Mouse (Mus musculus) embryonic facial prominence, embryonic 12.5 days (tissue): ENCODE results near the gene Etfb. TPM values are rescaled to one million over a fixed set of nuclear protein-coding genes. Genes with fewer than 3 reads are reported as not detected.

Source experiments
- ATAC-seq: fragments of 200-750 bp; cut with Nextera tagmentation; 2 replicates; pipeline ENCODE4 v1.8.0; 2017; ENCODE audit not compliant: insufficient number of reproducible peaks, insufficient read depth, low FRiP score, low TSS enrichment
- H3K27ac ChIP-seq: fragments of 300-500 bp; sonication (generic); 2 replicates; pipeline ENCODE4 v1.5.1; 2016; ENCODE audit warnings: mild to moderate bottlenecking
- H3K27me3 ChIP-seq: fragments of 300-500 bp; sonication (generic); 2 replicates; pipeline ENCODE4 v1.6.1; 2016; ENCODE audit warnings: mild to moderate bottlenecking, moderate library complexity
- H3K36me3 ChIP-seq: fragments of 300-500 bp; sonication (generic); 2 replicates; pipeline ENCODE4 v1.6.1; 2016; ENCODE audit warnings: mild to moderate bottlenecking
- H3K4me1 ChIP-seq: fragments of 300-500 bp; sonication (generic); 2 replicates; pipeline ENCODE4 v1.6.1; 2016
- H3K4me2 ChIP-seq: fragments of 300-500 bp; sonication (generic); replicated peaks from 2 replicates; pipeline ENCODE4 v1.6.1; 2016; ENCODE audit warnings: mild to moderate bottlenecking, moderate library complexity
- H3K4me3 ChIP-seq: fragments of 300-500 bp; sonication (generic); 2 replicates; pipeline ENCODE4 v1.5.1; 2016; ENCODE audit warnings: mild to moderate bottlenecking
- H3K9ac ChIP-seq: fragments of 300-500 bp; sonication (generic); 2 replicates; pipeline ENCODE4 v1.6.1; 2016; ENCODE audit warnings: mild to moderate bottlenecking, moderate library complexity
- H3K9me3 ChIP-seq: fragments of 300-500 bp; sonication (generic); 2 replicates; pipeline ENCODE4 v1.6.1; 2016; ENCODE audit warnings: mild to moderate bottlenecking, moderate library complexity
- WGBS: fragments of 180-500 bp; shearing (Covaris S2); methylation state at CpG from one replicate; pipeline ENCODE4 v1.1.7; 2016; 5-methylcytosine and 5-hydroxymethylcytosine counted together
- polyA plus RNA-seq: library from polyadenylated mRNA; unstranded; fragments of >200 nt; fragmentation: Nextera tagmentation; extraction: Ambion mirVana; gene quantifications from 2 replicates; pipeline ENCODE4 v1.2.1, GENCODE M21; 2016

Etfb gene
- polyA plus RNA-seq, 1 experiment from 2014 or later, result 237 TPM

GRCm38 (mm10) chr7:43476376-43476775 is 32.5 kb downstream of the Etfb start:
- WGBS, result 6% methylated on average over 13 of the region's 13 CpGs
- peaks cover 53% of the 10 kb centered on the region for H3K27me3 ChIP-seq
- no peak overlapping the region for H3K4me3 ChIP-seq
- no peak overlapping the region for H3K9ac ChIP-seq
- 0 out of 2 replicates have a peak overlapping the region, but pooled peaks have one; percentile 13 for H3K4me2 ChIP-seq
- H3K9me3 ChIP-seq, result no peaks in the 10 kb centered on the region
- H3K36me3 ChIP-seq, result peaks cover 6% of the 10 kb centered on the region; the same call in 1 of the 2 replicates
- H3K4me1 ChIP-seq, result 0 out of 2 replicates have a peak, but pooled peaks cover 4% of the 10 kb centered on the region
- no peak for ATAC-seq
- H3K27ac ChIP-seq, result no peak overlapping the region

DNA sequence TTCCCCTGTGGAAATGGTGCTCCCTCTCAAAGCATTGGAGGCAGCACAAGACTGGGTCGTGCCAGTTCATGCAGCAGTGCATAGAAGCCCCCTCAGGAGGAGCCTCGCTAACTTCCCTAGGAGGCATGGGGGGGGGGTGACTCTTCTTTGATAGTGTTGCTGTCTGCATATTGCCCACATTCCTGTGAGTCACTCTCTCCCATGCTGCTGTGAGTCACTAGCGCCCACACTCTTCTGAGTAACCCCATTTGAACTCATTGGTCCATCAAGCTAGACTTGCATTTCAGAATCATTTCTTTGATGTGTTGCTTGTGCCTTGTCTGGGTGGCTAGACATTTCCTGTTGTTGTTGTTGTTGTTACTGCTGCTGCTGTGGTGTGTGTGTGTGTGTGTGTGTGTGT is 37.3 kb downstream of the Etfb start:
- no peak overlapping the region for H3K27ac ChIP-seq
- no peak for ATAC-seq
- H3K4me2 ChIP-seq, result no peak overlapping the region
- no peaks in the 10 kb centered on the region for H3K36me3 ChIP-seq
- WGBS, result 80% methylated on average over 3 of the region's 3 CpGs
- peaks cover 31% of the 10 kb centered on the region for H3K27me3 ChIP-seq
- no peak overlapping the region for H3K4me3 ChIP-seq
- H3K9ac ChIP-seq, result no peak overlapping the region
- H3K9me3 ChIP-seq, result no peaks in the 10 kb centered on the region
- H3K4me1 ChIP-seq, result peaks cover 11% of the 10 kb centered on the region; the same call in 1 of the 2 replicates

DNA sequence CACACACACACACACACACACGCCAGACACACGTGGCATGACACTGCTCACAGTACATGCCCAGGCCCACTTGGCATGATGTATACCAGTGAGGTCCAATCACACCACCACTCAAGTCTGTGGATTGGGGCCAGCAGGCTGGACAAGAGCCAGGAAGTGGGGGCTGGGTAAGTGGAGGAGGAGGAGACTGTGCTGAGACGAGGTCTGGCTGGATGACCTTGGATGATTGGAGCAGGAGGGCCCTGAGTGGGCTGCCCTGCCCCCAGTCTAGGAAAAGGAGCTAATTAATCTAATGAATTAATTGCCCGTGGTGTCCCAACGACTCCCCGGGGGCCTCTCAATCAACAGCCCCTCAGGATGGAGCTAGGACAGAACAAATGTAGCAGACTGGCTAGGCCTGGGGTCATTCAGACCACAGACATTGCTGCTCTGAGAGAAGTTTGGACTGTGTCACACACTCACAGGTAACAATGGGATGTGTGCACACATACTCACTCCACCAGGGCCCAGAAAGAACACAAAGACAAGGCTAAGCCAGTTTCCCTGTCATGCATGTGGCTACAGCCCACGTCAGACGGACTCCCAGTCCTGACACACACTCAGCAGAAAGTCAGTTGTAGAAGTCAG is 38.3 kb downstream of the Etfb start:
- Histone ChIP-seq H3K9ac (no peak overlapping the region), H3K9me3 (no peaks in the 10 kb centered on the region), H3K27ac (no peak overlapping the region), H3K4me2 (no peak overlapping the region), H3K4me3 (no peak overlapping the region), H3K36me3 (no peaks in the 10 kb centered on the region), H3K27me3 (peaks cover 21% of the 10 kb centered on the region), H3K4me1 (peaks cover 8% of the 10 kb centered on the region; the same call in 1 of the 2 replicates)
- no peak for ATAC-seq
- WGBS, result 64% methylated on average over 8 of the region's 8 CpGs

- 11% methylated on average over 10 of the region's 10 CpGs for WGBS
- no peak overlapping the region for H3K4me3 ChIP-seq
- H3K27ac ChIP-seq, result no peak overlapping the region
- no peak overlapping the region for H3K9ac ChIP-seq
- H3K27me3 ChIP-seq, result peaks cover 10% of the 10 kb centered on the region
- ATAC-seq, result no peak
- no peaks in the 10 kb centered on the region for H3K36me3 ChIP-seq
- no peak overlapping the region for H3K4me2 ChIP-seq
- peaks cover 8% of the 10 kb centered on the region; the same call in 1 of the 2 replicates for H3K4me1 ChIP-seq
- no peaks in the 10 kb centered on the region for H3K9me3 ChIP-seq
Observed at GRCm38 (mm10) chr7:43483236-43483635, 39.4 kb downstream of the Etfb start.

DNA sequence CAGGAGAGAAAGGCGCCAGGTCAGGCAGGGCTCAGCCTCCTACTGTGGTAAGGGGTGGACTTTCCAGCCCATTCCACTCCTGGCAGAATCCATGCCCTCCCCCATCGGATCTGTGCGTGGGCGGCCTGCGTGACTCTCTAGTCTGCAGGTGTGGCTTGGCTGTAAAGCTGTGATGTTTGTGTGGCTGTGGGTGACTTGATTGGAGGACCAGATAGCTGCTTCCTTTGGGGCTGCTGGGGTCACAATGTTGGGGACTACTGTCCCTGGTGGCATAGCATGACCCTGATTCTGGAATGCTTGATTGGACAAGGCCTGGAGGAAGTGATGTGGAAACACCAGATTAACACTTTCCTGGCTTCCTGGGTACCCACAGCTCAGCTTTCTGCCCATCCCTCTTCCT is 44.8 kb downstream of the Etfb start:
- 0 out of 2 replicates have a peak, but pooled peaks cover 14% of the 10 kb centered on the region for H3K4me1 ChIP-seq
- no peaks in the 10 kb centered on the region for H3K36me3 ChIP-seq
- H3K4me3 ChIP-seq, result peak overlapping the region; percentile 48; the same call in 1 of the 2 replicates
- ATAC-seq, result no peak
- no peak overlapping the region for H3K27ac ChIP-seq
- H3K27me3 ChIP-seq, result 0 out of 2 replicates have a peak, but pooled peaks cover 4% of the 10 kb centered on the region
- peak overlapping the region; percentile 58; the same call in 1 of the 2 replicates for H3K4me2 ChIP-seq
- WGBS, result 32% methylated on average over 5 of the region's 5 CpGs
- H3K9ac ChIP-seq, result peak overlapping the region; percentile 7; the same call in 1 of the 2 replicates
- no peaks in the 10 kb centered on the region for H3K9me3 ChIP-seq

DNA sequence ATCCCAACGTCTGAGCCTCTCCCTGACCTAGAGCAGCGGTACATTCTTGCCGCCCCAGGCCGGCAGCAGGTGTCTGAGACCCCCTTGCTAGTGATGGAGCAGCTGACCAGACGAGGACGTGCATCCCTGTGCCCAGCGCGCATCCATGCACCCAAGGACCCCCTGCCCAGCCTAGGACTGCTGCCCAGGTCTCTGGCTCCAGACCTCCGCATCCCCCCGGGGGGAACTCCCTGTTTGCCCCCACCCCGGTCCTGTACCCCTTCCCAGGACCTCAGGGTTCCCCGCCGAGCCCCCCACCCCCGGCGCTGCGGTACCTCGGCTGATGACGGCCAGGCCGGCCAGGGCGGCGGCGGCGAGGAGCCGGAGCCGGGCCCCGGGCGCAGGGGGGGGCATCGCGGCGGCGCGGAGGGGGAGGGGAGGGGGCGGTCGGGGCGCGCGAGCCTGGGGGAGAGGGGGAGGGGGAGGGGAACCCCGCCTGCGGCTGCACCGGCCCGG is 45.8 kb downstream of the Etfb start, which contains the start of gene Iglon5:
Gene Iglon5, minus strand, starts transcription at position 445 of the 495 bp plus-strand sequence.
- H3K27me3 ChIP-seq, result 0 out of 2 replicates have a peak, but pooled peaks cover 4% of the 10 kb centered on the region
- 1% methylated on average over 14 of the region's 41 CpGs for WGBS
- no peak within 1 kb of the TSS for H3K27ac ChIP-seq
- ATAC-seq, result peak; percentile 58; the same call in 1 of the 2 replicates
- H3K36me3 ChIP-seq, result no peaks in the 10 kb centered on the region
- peak within 1 kb of the TSS; percentile 58 for H3K4me2 ChIP-seq
- no peaks in the 10 kb centered on the region for H3K9me3 ChIP-seq
- 0 out of 2 replicates have a peak, but pooled peaks cover 14% of the 10 kb centered on the region for H3K4me1 ChIP-seq
- H3K4me3 ChIP-seq, result peak within 1 kb of the TSS; percentile 48
- H3K9ac ChIP-seq, result peak within 1 kb of the TSS; percentile 57

GRCm38 (mm10) chr7:43490182-43490584 is 46.3 kb downstream of the Etfb start:
- peaks cover 7% of the 10 kb centered on the region; the same call in 1 of the 2 replicates for H3K27me3 ChIP-seq
- H3K4me2 ChIP-seq, result peak overlapping the region; percentile 58
- peak; percentile 78 for ATAC-seq
- H3K9me3 ChIP-seq, result no peaks in the 10 kb centered on the region
- WGBS, result 0% methylated on average over 11 of the region's 13 CpGs
- no peaks in the 10 kb centered on the region for H3K36me3 ChIP-seq
- peak overlapping the region; percentile 48 for H3K4me3 ChIP-seq
- H3K4me1 ChIP-seq, result 0 out of 2 replicates have a peak, but pooled peaks cover 14% of the 10 kb centered on the region
- H3K27ac ChIP-seq, result no peak overlapping the region
- H3K9ac ChIP-seq, result peak overlapping the region; percentile 57

DNA sequence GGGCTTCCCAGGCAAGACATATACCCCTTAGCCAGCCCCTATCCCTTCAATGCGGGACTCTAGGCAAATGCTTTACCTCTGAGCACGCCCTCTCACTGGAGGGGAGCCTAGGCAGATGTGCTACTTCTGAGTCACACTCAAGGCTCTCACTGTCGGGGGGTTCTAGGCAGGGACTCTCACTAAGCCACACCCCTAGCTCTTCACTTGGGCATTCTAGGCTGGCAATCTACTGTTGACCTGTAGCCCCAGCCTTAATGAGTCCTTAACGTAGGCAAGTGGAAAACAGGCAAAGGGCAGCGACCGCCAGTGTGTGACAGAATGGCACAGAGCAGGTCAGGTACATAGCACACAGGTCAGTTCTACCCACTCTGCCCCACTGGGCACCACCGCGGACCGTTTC is 47.0 kb downstream of the Etfb start:
- Histone ChIP-seq H3K9ac (no peak overlapping the region), H3K4me1 (0 out of 2 replicates have a peak, but pooled peaks cover 14% of the 10 kb centered on the region), H3K27me3 (peaks cover 13% of the 10 kb centered on the region), H3K9me3 (no peaks in the 10 kb centered on the region), H3K4me3 (no peak overlapping the region), H3K36me3 (no peaks in the 10 kb centered on the region), H3K27ac (no peak overlapping the region), H3K4me2 (no peak overlapping the region)
- no peak for ATAC-seq
- 63% methylated on average over 9 of the region's 9 CpGs for WGBS

DNA sequence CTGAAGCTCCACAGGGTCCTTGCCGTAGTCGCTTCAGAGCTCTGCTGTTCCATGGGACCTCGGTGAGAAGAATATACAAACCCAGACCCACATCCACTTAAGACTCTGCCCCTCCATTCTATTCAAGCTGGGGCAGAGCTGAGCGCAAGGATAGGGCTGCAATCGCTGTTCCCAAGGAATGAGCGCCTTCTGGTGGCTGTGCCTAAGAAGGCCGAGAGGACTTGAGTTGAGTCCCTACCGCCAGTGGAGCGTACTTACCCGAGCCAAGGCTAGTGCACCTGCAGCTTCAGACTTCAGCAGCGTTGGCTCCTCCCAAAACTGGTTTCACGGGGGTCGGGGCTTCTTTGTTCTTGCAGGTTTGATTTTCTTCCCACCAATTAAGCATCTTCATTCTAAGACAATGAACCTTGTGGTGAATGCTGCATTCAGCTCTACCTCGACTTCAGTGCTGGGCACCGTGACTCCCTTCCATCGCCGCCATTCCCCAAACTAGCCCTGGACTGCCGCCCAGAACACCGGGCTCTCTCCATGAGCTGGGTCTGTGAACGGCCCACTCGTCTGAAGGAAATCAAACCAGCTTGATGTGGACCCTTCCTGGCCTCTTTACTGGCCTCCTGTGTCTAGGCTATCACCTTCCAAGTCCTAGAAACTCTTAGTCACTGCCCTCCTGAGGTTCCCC is 51.6 kb downstream of the Etfb start:
- no peak for ATAC-seq
- no peak overlapping the region for H3K27ac ChIP-seq
- H3K36me3 ChIP-seq, result no peaks in the 10 kb centered on the region
- 0 out of 2 replicates have a peak, but pooled peaks cover 4% of the 10 kb centered on the region for H3K9me3 ChIP-seq
- H3K4me3 ChIP-seq, result no peak overlapping the region
- H3K4me2 ChIP-seq, result no peak overlapping the region
- no peaks in the 10 kb centered on the region for H3K4me1 ChIP-seq
- no peak overlapping the region for H3K9ac ChIP-seq
- H3K27me3 ChIP-seq, result peaks cover 16% of the 10 kb centered on the region
- 16% methylated on average over 21 of the region's 21 CpGs for WGBS
